Mouse (Mus musculus): ENCODE results near the gene Plekha7. TPM values are rescaled to one million over a fixed set of nuclear protein-coding genes. Genes with fewer than 3 reads are reported as not detected.

The Plekha7 gene
- polyA plus RNA-seq, 1 experiment from 2014 or later: 5.7 TPM

DNA sequence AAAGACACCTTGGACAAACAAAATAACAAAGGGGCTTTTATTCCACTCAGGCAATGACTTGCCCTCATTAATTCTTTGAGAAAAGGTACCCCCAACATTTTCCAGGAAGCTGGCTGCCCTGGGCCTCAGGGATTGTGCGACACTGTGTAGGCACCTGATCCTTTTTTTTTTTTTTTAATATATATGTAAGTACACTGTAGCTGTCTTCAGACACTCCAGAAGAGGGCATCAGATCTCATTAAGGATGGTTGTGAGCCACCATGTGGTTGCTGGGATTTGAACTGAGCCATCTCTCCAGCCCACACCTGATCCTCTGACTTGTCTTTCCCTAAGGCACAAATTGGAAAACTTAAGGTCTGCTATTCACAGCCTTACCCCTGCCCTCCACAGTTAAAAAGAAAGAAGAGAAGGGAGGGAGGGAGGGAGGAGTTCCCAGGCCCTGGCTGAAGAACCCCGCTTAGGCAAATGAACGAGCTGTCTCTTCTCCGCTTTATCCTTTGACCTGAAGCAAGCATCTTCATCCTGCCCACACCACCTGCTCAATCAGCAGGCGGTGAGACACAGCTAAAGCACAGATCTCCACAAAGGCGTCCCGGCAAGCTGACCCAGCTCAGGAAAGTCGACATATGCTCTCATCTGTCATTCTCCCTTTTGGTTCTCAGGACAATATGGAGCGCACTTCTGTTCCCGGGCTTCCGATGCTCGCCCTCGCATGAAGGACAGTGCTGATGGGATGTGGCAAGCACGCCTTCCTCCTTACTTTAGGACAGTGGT lies 85.0 kb downstream of the Plekha7 start:
- Histone ChIP-seq H3K36me3 (ENCODE audit: insufficient read depth, low read length) (no peaks in the 10 kb centered on the region), H3K4me1 (ENCODE audit: insufficient read depth, low read depth, low read length) (peaks cover 4% of the 10 kb centered on the region; the same call in 1 of the 2 replicates), H3K27ac (ENCODE audit: low read length) (no peak overlapping the region), H3K9me3 (ENCODE audit: low read length) (no peaks in the 10 kb centered on the region), H3K4me3 (ENCODE audit: low read depth, low read length) (no peak overlapping the region), H3K4me2 (replicated peaks; ENCODE audit: low read depth, low read length) (no peak overlapping the region), H3K9ac (replicated peaks; ENCODE audit: low read depth) (no peak overlapping the region), H3K27me3 (replicated peaks; ENCODE audit: insufficient read depth, low read length) (no peaks in the 10 kb centered on the region)
- ATAC-seq: no peak
- WGBS: 55% methylated on average over 14 of the region's 14 CpGs
- no peak for DNase-seq (ENCODE audit: low spot score)
- TF ChIP-seq CTCF (IDR thresholded peaks at IDR 0.05): no peak
- TF ChIP-seq EP300 (IDR thresholded peaks at IDR 0.05): no peak

DNA sequence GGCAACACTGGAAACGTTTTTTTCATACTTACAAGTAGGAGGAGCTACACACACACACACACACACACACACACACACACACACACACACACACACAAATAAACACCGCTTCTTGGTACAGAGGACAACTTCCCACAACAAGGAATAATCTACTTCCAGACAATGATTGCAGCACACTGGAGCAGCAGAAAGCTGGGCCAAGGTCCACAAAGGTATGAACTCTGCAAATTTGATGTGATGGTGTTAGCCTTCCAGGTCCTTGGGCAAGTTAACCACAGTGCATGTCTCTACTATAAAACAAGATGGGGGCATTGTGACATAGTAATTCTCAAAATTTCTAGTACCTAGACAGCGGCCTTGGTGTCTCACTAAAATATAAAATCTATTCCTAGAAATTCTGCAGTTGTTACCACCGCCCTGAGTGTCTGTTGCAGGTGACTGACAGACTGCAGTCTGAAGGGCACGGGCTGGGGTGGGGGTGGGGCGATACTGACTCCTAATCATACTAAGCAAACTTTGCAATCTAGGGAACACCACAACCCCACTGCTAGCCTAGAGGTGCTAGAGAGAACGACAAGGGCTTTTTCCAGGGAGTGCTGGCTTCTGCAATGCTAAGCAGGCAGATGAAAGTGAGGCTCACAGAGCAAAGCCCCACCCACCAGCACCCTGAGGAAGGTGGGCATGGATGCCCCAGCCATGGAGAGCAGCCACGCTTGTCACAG lies 85.7 kb downstream of the Plekha7 start:
- ATAC-seq: peak; percentile 63
- Histone ChIP-seq H3K27ac (ENCODE audit: low read length) (0 out of 2 replicates have a peak overlapping the region, but pooled peaks have one; percentile 35), H3K36me3 (ENCODE audit: insufficient read depth, low read length) (no peaks in the 10 kb centered on the region), H3K9me3 (ENCODE audit: low read length) (no peaks in the 10 kb centered on the region), H3K4me3 (ENCODE audit: low read depth, low read length) (no peak overlapping the region), H3K9ac (replicated peaks; ENCODE audit: low read depth) (no peak overlapping the region), H3K4me1 (ENCODE audit: insufficient read depth, low read depth, low read length) (peaks cover 4% of the 10 kb centered on the region; the same call in 1 of the 2 replicates), H3K27me3 (replicated peaks; ENCODE audit: insufficient read depth, low read length) (no peaks in the 10 kb centered on the region), H3K4me2 (replicated peaks; ENCODE audit: low read depth, low read length) (no peak overlapping the region)
- peak; percentile 66 for DNase-seq (ENCODE audit: low spot score)
- 26% methylated on average over 8 of the region's 8 CpGs for WGBS
- no peak for TF ChIP-seq EP300 (IDR thresholded peaks at IDR 0.05)
- peak; percentile 55 for TF ChIP-seq CTCF (IDR thresholded peaks at IDR 0.05)

DNA sequence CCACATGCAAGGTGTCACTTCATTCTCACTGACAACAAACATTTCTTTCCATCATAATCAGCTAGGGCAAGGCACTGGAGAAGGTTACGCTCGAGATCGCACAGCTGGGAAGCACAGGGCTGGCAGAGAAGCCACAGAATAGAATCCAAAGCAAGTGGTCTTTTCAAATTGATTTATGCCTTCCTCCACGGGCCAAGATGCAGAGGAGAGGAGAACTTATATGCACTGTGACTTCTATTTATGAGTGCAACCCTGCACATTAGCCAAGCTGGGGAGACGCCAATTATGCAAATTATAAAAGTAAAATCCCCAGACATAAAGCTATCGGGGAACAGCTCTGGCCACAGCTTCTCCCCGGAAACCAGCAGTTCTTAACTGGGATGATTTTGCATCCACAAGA lies 86.3 kb downstream of the Plekha7 start:
- Histone ChIP-seq H3K36me3 (ENCODE audit: insufficient read depth, low read length) (no peaks in the 10 kb centered on the region), H3K27me3 (replicated peaks; ENCODE audit: insufficient read depth, low read length) (no peaks in the 10 kb centered on the region), H3K9me3 (ENCODE audit: low read length) (no peaks in the 10 kb centered on the region), H3K27ac (ENCODE audit: low read length) (no peak overlapping the region), H3K4me3 (ENCODE audit: low read depth, low read length) (no peak overlapping the region), H3K4me2 (replicated peaks; ENCODE audit: low read depth, low read length) (no peak overlapping the region), H3K9ac (replicated peaks; ENCODE audit: low read depth) (no peak overlapping the region), H3K4me1 (ENCODE audit: insufficient read depth, low read depth, low read length) (peaks cover 4% of the 10 kb centered on the region; the same call in 1 of the 2 replicates)
- peak; percentile 85 for ATAC-seq
- DNase-seq (ENCODE audit: low spot score): peak; percentile 92
- TF ChIP-seq EP300 (IDR thresholded peaks at IDR 0.05) (peak; percentile 86; the same call in 1 of the 2 replicates), CTCF (IDR thresholded peaks at IDR 0.05) (no peak)
- WGBS: 29% methylated on average over 7 of the region's 7 CpGs

DNA sequence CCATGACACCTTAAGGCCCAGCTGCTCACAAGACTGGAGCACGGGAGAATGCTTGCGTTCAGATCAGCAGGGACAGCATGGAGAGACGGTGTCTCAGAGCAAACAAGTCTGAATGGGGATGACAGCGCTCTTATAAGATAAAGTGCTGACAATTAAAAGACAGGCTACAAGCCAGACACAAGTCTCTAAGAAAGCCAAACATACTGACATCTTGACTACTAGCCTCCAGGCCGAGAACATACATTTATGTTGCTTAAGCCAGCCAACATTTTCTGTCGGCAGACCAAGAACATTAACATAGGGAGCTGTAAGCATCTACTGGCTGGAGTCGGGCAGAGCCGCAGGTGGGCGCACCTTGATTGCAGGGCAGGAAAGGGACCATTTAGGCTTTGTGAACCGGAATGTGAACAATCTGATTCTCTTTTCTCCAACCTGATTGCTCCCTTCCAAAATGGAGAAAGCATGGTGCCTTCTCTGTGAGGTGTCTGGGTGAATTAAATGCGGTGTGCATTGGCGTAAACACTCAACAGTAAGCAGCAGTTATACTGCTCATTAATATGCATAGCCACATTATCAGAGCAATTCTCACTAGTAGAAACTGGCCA lies 88.0 kb downstream of the Plekha7 start:
- Histone ChIP-seq H3K4me3 (ENCODE audit: low read depth, low read length) (no peak overlapping the region), H3K9ac (replicated peaks; ENCODE audit: low read depth) (no peak overlapping the region), H3K4me1 (ENCODE audit: insufficient read depth, low read depth, low read length) (peaks cover 4% of the 10 kb centered on the region; the same call in 1 of the 2 replicates), H3K36me3 (ENCODE audit: insufficient read depth, low read length) (no peaks in the 10 kb centered on the region), H3K27ac (ENCODE audit: low read length) (no peak overlapping the region), H3K9me3 (ENCODE audit: low read length) (no peaks in the 10 kb centered on the region), H3K27me3 (replicated peaks; ENCODE audit: insufficient read depth, low read length) (no peaks in the 10 kb centered on the region), H3K4me2 (replicated peaks; ENCODE audit: low read depth, low read length) (no peak overlapping the region)
- TF ChIP-seq EP300 (IDR thresholded peaks at IDR 0.05): no peak
- TF ChIP-seq CTCF (IDR thresholded peaks at IDR 0.05): no peak
- WGBS: 65% methylated on average over 12 of the region's 12 CpGs
- ATAC-seq (no peak), DNase-seq (ENCODE audit: low spot score) (peak; percentile 28)

DNA sequence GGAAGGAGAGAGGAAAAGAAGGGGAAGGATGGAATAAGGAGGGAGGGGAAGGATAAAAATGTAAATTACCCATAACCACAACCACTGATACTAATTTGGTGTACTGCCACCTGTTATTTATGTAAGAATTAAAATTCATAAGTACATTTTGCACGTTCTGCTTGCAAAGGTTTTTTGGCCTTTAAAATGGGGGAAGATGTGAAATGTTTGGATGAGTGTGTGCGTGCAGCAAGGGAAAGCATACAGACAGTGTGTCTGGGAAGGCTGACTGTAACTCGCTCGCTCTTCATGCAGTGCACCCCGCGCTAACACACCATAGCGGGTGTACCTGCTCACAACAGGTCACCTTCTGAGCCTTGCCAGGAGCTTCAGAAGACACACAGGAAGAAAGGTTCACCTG lies 90.4 kb downstream of the Plekha7 start:
- ATAC-seq (no peak), DNase-seq (ENCODE audit: low spot score) (no peak)
- Histone ChIP-seq H3K4me3 (ENCODE audit: low read depth, low read length) (no peak overlapping the region), H3K27me3 (replicated peaks; ENCODE audit: insufficient read depth, low read length) (no peaks in the 10 kb centered on the region), H3K9me3 (ENCODE audit: low read length) (no peaks in the 10 kb centered on the region), H3K27ac (ENCODE audit: low read length) (no peak overlapping the region), H3K4me2 (replicated peaks; ENCODE audit: low read depth, low read length) (no peak overlapping the region), H3K9ac (replicated peaks; ENCODE audit: low read depth) (no peak overlapping the region), H3K36me3 (ENCODE audit: insufficient read depth, low read length) (no peaks in the 10 kb centered on the region), H3K4me1 (ENCODE audit: insufficient read depth, low read depth, low read length) (peaks cover 4% of the 10 kb centered on the region; the same call in 1 of the 2 replicates)
- 95% methylated on average over 7 of the region's 7 CpGs for WGBS
- no peak for TF ChIP-seq EP300 (IDR thresholded peaks at IDR 0.05)
- TF ChIP-seq CTCF (IDR thresholded peaks at IDR 0.05): no peak

DNA sequence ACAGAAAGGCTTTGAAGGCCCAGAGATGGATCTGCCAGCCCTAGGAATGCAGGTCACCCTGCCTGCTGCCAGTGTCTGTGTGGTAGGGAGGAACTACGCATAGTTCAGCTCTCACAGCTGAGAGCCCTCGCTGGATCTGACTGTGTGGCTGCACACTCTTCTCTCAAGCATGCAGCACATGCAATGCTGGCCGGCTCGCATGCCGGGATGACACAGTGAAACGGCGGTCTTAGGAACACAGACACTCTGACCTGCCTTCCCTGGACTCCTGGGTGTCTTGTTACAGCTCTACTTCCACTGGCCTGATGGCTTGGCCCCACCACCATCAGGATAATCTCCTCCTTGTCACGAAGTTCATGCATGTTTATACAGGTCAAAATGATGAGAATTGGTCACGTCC lies 96.3 kb downstream of the Plekha7 start:
- 29% methylated on average over 9 of the region's 9 CpGs for WGBS
- DNase-seq (ENCODE audit: low spot score) (no peak), ATAC-seq (no peak)
- Histone ChIP-seq H3K36me3 (ENCODE audit: insufficient read depth, low read length) (no peaks in the 10 kb centered on the region), H3K4me2 (replicated peaks; ENCODE audit: low read depth, low read length) (no peak overlapping the region), H3K27me3 (replicated peaks; ENCODE audit: insufficient read depth, low read length) (no peaks in the 10 kb centered on the region), H3K4me1 (ENCODE audit: insufficient read depth, low read depth, low read length) (peaks cover 3% of the 10 kb centered on the region; the same call in 1 of the 2 replicates), H3K9ac (replicated peaks; ENCODE audit: low read depth) (no peak overlapping the region), H3K9me3 (ENCODE audit: low read length) (no peaks in the 10 kb centered on the region), H3K27ac (ENCODE audit: low read length) (no peak overlapping the region), H3K4me3 (ENCODE audit: low read depth, low read length) (no peak overlapping the region)
- TF ChIP-seq EP300 (IDR thresholded peaks at IDR 0.05): no peak
- TF ChIP-seq CTCF (IDR thresholded peaks at IDR 0.05): no peak
